Mouse (Mus musculus) adrenal gland, adult 2 months (tissue): Measurements from ENCODE around the gene Nf1. TPM values are rescaled to one million over a fixed set of nuclear protein-coding genes. Genes with fewer than 3 reads are reported as not detected.

ENCODE experiments used
- DNase-seq: peaks from one replicate; pipeline ENCODE4 v3.0.0; 2021
- polyA plus RNA-seq: library from polyadenylated mRNA; depleted of rRNA; stranded (reverse); fragments of >200 nt; gene quantifications from 2 replicates; pipeline ENCODE4 v1.2.3, GENCODE M21; 2012
- total RNA-seq, 2 experiments: library from RNA; stranded (reverse); gene quantifications; 2 replicates each; pipeline ENCODE4 v1.2.3; 2021

Gene Nf1
- total and polyA plus RNA-seq, 3 experiments, result 9.7 to 62.9 (median 49.2) TPM

DNA sequence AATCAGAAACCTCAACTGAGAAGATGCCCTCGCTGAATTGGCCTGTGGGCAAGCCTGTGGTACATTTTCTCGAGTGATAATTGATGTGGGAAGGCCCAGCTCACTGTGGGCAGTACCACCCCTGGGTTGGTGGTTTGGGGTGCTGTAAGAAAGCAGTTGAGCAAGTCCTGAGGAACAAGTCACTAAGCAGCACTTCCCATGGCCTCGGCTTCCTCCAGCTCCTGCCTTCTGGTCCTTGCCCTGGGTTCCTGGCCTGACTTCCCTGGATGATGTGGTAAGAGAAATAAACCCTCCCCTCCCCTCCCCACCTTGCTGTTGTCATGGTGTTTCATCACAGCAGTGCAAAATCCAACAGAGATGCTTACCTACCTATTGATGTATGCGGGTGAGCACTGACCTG, 11.4 kb upstream of the Nf1 start:
- no peak for DNase-seq

DNA sequence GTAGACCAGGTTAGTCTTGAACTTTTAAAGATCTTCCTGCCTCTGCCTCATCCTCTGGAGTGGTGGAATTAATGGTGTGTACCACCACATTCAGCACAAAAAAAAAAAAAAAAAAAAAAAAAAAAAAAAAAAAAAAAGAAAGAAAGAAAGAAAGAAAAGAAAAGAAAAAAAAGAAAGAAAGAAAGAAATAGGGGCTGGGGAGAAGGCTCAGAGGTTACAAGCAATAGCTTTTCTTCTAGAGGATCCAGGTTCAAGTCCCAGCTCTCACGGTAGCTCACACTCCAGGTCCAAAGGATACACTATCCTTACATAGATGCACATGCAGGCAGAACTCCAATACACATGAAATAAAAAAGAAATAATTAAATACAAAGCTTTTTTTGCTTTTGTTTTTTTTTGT, 9.9 kb upstream of the Nf1 start:
- no peak for DNase-seq

DNA sequence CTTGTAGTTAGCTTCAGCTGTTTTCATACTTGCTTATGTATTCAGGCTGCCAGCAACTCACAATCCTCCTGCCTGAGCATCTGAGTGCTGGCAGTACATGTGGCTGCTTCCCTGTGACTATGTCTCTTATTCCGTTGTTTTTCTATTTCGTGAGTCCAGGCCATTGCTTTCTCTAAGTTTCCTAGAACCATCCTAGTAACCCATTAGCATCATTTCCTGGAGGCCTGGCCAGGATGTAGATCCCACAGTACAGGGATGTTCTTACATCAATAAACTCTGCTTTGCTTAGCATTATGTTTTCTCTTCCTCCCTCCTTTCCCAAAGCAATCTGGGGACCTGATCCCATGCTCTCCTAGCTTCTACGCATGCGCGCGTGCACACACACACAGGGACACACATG, 4.4 kb upstream of the Nf1 start:
- no peak for DNase-seq

DNA sequence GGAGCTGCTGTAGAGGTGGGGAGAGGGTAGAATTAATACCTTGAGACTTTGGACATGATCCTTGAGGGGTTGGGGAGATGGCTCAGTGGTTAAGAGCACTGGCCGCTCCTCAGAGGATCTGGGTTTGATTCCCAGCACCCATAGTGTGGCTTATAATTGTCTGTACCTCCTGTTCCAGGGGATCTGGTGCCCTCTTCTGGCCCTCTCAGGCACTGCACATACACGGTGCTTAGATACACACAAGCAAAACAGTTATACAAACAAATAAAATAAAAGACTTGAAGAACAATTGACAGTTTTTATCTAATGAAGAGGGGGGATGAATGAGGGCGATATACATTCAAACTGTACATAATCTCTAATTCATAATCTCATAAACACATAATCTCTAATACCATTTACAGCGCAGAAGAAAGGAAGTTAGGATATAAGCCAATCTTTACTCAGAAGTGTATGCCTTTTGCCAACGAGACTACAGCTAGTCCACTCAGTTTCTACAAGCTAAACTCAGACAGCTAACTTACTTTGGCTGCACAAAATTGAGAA, 2.7 kb upstream of the Nf1 start:
- no peak for DNase-seq

DNA sequence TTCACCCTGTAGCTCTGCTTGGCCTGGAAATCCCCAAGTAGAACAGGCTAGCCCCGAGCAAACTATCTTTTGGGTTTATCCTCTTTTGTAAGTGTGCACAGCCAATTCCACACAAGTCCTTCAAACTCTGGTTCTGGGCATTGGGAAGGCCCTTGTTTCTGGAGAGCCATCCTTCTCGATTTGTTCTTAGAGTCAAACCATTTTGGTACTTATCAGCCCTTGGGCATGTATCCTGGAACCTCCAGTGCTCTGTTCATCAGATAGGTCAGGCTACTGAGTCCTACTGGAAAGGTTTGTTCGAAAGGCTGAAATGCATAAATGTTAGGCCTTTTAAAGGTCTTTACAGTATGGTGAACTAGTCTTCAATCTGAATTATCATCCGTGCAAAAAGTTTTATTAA, 872 bp upstream of the Nf1 start:
- DNase-seq, result no peak

DNA sequence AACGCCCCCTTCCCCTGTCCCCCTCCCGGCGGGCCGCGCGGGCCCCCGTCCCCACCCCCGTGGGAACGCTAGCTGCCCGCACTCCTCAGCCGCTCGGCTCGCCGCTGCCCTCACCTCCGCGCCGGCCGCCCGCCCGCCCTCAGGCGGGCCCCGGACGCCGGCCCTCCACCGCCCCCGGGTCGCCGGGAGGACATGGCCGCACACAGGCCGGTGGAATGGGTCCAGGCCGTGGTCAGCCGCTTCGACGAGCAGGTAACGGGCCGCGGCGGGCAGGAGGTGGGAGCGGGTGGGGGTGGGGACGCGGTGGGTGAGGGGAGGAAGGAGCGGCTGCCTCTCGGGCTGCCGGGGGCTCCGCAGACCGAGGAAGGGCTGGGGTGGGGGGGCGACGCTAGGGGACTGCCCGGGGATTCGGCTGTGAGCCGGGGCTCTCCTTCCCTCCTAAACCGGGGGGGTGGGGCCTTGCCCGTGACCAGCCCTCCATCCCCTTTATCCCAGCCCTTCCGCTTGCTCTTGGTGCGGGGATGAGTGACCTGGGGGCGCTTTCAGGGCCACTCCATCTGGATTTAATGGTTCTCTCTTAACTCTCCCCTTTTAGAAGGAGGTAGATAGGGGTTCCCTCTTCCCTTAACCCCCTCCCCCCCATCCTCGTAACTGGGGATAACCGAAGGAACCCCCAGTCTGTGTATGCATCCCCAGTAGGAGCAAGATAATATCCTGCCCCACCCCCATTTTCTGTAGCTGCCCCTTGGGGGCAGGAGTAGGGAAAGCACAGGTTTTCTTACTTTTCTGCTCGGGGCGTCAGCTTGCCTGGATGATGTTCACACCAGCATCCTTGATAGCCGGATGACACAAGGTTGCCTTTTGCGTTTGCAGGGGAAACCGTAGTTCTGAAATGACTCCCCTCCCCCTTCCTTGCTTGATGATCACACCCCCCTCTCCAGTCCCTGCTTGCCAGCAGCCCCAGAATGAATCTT, 602 bp downstream of the Nf1 start:
- DNase-seq, result peak; percentile 60

DNA sequence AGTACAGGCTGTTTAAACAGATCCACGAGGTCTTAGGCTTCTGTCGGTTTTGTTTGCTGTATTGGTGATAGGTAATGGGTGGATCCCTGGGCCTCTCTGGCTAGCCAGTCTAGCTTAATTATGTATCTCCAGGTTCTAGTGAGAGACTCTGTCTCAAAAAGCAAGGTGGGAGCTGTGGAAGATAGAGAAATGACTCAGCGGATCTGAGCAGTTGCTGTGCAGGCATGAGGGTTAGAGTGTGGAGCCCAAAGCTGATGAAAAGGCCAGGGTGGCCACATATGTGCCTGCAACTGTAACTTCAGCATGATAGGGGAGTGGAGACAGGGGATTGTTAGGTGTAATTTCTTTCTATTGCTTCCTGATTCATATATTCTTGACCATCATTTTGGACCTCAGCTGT, 17.5 kb downstream of the Nf1 start:
- no peak for DNase-seq

DNA sequence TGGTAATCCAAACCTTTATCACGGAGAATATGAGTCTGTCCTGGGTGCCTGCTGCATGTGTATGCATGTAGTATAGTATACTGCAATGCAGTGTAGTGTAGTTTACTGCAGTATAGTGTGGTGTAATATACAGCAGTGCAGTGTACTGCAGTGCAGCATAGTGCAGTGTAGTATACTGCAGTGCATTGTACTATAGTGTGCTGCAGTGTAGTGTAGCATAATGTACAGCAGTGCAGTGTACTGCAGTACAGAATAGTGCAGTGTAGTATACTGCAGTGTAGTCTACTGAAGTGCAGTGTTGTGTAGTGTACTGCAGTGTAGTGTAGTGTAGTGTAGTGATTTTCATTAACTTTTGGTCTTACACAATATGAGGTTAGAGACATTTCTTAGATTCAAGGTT, 17.9 kb downstream of the Nf1 start:
- no peak for DNase-seq

DNA sequence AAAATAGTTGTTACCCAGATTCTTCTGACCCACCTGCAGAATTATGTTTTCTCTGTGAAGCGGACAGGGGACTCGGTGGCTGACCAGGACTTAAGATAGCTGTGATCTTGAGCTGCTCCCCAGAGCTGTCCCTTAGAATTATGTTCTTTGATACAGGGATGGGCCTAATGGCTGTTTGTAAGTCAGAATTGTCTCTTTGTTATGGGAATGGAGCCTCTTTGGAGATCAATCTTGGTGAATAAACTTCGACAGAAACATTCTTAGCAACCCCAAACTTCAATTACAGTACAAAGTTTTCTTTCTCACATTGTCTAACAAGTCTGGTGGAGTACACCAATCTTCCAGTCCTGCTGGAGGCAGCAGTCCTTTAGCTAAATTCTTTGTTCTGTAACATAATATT, 25.5 kb downstream of the Nf1 start:
- no peak for DNase-seq

DNA sequence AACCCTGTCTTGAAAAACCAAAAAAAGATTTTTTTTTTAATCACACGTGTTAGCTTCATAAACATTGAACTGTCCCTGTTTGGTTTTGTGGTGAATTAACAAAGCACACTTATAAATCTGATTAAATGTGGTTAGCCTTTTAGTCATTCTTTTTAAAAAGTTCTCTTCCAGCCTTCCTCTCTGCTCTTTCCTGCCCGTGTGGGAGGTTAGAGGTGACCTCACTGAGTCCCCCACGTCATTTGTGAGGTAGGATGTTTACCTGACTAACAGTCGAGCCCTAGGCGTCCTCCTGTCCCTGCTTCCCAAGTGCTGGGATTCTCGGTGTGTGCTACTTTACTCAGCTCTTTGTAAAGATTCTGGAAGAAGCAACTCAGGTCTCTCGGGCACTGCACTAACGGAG, 26.8 kb downstream of the Nf1 start:
- DNase-seq, result no peak

DNA sequence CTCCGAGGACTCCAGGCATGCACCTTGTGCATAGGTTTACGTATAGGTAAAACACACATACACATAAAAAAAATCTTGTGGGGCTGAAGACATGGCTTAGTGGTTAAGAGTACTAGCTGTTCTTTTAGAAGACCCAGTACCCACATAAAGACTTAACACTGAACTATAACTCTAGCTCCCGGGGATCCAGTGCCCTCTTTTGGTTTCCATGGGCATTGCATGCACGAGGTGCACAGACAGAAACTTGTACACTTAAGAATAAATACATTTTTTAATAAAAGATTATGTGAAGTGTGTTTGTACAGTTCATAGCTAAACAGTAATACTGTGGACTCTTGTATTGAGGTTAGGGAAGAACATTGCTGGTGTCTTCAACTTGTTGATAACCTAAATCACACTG, 33.5 kb downstream of the Nf1 start:
- no peak for DNase-seq

DNA sequence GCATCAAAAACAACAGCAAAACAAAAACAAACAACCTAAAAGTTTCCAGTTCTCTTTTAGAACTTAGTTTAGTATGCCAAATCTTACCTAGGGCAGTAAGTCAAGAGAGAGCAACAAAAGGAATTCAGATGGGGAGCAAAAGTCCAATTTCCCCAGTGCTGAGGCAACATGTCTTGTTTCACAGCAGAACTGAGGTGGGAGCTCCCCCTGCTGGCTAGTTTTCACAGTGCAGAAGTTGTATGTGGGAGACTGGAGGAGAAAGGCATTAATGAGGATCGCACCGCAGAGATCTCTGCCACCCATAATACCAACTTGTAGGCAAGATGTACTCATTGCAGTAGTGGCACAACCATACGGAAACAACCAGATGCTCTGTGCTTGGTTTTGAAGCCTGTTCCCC, 58.8 kb downstream of the Nf1 start:
- DNase-seq, result peak; percentile 83

DNA sequence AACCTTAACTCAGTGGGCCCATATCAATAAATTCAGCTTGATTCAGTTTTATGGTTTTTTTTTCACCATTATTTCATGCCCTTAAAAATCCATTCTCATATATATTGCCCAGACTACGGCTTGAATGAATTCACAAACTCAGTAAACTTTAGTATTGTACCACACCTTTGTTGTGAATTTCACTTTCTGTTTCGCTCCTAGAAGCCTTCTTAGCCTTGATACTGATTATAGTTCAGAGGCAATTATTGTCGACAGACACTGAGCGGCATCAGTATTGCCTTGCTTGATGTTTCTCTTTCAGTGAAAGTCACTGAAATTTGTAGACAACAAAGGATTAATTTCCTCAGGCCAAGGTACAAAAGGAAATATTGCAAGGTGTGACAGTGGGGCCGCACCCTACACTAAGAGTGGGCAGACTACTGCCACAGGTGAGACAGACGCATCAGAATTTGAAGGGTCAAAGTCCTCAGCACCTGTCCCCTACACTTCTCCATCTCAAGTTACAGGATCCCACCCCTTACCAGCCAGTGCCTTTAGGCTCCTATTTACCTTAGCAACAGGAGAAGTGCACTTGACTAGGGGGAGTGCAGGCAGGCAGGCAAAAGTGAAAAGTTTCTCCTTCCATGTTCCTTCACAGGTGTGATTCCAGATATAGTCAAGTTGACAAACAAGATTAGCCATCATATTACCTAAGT, 64.3 kb downstream of the Nf1 start:
- DNase-seq, result no peak

DNA sequence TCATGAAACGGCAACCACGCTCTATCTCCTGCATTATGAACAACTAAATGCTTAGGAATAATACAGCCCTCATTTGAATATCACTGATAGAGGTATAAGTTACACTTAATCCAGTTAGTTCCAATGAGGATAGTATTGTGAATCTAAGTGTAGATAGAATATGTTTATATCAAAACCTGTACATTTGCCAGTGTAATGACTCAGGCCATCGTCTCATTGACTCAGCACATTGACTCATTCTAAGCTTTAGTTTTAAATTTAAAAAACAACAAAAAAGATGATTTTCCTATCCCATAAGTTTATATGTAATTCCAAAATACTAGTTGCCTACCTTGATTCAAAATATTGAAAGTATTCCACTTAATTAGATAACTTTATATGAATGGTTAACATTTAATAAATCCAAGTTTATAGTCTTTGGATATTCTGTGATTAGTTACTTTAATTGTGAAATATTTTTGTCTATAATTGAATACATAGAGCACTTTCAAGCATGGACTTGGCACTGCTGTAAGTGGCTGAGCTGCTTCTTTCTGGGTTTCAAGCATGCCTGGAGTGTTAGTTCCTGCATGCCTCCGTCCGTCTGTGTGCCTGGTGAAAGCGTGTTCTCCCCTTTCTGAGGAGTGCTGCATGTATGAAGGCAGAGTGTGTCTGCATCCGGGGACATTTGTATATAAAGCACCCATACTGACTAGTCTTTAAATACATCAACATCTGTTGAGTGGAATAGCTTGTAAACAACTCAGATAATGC, 74.4 kb downstream of the Nf1 start:
- no peak for DNase-seq

DNA sequence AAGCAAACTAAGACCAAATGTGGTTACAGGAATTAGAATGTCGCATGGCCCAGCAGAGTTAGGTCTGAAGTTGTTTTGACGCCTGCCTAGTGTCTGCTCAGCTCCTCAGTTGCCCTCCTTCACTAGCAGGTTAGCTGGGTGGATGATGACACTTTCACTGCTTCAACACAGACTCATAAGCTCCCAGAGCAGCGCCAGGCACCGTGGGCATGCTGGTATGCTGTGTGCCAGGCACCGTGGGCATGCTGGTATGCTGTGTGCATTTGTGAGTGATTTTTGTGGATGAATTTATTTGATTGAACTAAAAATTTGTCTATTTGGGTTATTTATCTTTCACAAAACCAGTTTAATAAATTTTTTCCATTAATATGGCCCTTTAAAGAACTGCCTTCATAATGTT, 83.0 kb downstream of the Nf1 start:
- DNase-seq, result no peak

DNA sequence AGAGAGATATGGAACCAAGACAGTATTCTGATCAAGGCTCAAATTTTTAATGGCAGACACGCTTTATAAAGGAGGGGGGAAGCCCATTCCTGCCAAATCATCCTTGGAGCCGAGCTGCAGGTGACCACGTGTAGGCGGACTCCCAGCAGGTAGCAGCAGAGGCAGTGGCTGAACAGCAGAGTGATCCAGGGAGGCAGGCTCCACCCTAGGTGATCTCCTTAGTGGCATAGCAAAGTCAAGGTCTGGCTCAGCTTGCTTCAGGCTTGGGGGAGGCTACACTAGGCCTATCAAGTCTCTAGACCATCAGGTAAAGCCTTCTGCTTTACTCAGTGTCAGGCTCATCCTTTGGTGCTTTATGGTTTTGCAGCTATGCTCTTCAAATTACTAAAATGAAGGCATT, 87.1 kb downstream of the Nf1 start:
- DNase-seq, result no peak

DNA sequence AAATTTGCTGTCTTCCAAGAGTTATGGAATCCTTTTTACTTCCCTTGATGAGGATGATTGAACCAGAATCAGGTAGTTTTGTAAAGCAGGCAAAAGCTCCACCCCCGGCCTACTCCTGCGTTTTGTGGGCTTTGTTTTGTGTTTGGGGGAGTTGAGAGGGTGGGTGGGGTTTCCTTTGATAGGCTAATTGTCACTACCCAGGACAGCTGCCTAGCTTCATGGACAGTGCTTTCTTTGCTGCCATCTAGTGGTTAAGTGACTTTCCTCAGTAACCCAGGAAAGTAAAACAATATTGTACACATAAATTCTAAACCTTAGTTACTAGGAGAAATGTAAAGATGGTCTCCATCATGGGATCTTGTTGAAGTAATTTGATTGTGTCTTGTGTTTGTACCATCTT, 88.1 kb downstream of the Nf1 start:
- peak; percentile 27 for DNase-seq

DNA sequence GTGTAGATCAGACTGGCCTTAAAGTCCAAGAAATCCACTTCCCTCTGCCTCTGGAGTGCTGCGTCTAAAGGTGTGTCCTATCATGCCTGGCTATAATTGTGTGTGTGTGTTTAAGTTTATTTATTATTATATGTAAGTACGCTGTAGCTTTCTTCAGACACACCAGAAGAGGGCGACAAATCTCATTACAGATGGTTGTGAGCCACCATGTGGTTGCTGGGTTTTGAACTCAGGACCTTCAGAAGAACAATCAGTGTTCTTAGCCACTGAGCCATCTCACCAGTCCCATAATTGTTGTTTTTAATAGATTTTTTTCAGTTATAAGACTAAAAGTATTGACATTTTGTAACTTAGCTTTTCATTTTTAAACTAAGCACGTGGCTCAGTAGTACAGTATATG, 95.8 kb downstream of the Nf1 start:
- no peak for DNase-seq

DNA sequence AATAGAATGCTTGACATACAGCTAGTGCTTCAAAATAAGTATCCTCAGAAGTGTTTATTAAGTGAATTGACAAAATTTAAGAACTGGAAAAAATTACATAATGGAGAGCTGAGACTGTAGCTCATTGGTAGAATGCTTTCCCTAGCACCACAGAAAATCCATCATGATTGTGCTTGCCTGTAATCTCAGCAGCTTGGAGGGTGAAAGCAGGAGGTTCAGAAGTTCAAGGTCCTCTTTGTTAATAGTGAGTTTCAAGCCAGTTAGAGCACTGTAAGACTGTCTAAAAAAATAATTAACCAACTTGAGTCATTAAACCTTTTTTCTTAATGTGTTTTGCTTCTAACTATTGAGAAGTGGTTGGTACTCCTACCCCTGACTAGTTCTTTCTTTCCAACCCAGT, 108.9 kb downstream of the Nf1 start:
- DNase-seq, result no peak

DNA sequence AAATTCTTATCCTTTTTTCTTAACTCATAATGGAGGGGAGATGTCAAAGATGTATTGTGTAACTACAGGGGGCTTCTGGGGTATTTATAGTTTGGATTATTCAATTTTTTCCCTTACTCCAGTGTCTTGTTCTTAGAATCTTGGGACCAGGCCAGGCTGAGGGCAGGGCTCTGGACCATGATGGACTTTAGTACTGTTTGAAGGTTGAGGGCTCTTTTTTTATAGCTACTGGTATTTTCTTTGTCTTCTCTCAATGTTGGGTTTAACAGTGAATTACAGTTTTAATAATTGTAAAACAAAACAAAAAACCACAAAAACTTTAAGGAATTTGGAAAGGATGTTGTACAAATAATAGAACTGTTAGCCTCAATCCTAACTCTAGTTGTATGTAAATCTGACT, 113.5 kb downstream of the Nf1 start:
- no peak for DNase-seq

DNA sequence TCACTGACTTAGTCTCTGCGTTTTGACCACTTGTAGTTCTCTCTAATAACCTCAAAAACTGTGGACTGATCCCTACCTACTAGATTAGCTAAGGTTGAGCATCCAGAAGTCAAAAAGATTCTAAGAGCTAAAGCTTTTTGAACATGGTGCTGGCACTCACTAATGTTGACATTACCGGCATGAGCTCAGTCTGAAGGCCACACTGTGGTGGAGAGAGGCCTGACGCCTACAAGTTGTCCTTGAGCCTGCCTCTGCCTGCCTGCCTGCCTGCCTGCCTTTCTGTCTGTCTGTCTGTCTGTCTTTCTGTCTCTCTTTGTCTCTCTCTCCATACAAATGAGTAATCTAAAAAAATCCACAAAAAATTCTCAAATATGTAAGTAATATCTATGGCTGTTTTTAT, 118.4 kb downstream of the Nf1 start:
- DNase-seq, result peak; percentile 75

DNA sequence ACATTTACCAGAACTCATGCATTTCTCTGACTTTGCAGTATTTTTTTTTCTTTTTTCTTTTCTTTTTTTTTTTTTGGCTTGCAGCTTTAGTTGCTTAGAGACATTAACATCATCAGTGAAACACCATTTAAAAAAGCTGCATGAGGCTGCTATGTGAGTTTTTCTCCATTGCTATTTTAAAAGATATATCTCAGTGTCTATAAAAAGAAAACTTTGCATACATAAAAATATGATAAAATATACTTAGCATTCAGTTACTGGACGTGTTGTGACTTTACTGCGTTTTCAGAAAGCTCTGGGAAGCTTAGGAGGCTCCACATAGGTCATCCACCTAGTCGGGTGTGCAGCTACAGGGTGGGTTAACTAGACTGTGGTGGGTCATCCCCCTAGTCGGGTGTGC, 120.4 kb downstream of the Nf1 start:
- DNase-seq, result no peak
